Mouse (Mus musculus) bone marrow, adult 2 months (tissue): ENCODE data around the gene Bri3bp. TPM values are rescaled to one million over a fixed set of nuclear protein-coding genes. Genes with fewer than 3 reads are reported as not detected.

Experiments
- H3K27ac ChIP-seq: fragments of 200-500 bp; 2 replicates; pipeline ENCODE4 v1.5.1; 2012; ENCODE audit warnings: low read depth, mild to moderate bottlenecking, control low read depth, inconsistent platforms, low read length; ENCODE audit not compliant: control insufficient read depth, poor library complexity, insufficient read depth
- H3K4me1 ChIP-seq: fragments of 200-500 bp; 2 replicates; pipeline ENCODE4 v1.6.1; 2011; ENCODE audit warnings: low read length; ENCODE audit not compliant: control insufficient read depth, insufficient read depth
- H3K4me3 ChIP-seq: fragments of 200-500 bp; replicated peaks from 2 replicates; pipeline ENCODE3; 2011; ENCODE audit warnings: mild to moderate bottlenecking, low read depth, low read length, control low read depth; ENCODE audit not compliant: control insufficient read depth
- CTCF ChIP-seq: fragments of 200-500 bp; IDR thresholded peaks from 2 replicates; pipeline ENCODE4 v1.5.1; 2011; ENCODE audit warnings: low read length, control low read depth; ENCODE audit not compliant: control insufficient read depth, insufficient read depth
- POLR2A ChIP-seq: fragments of 200-500 bp; IDR thresholded peaks from 2 replicates; pipeline ENCODE4 v1.6.1; 2011; ENCODE audit warnings: low read depth, mild to moderate bottlenecking, control low read depth, low read length, borderline replicate concordance; ENCODE audit not compliant: control insufficient read depth
- WGBS: fragments of 180-500 bp; shearing (Covaris S2); methylation state at CpG from one replicate; pipeline ENCODE4 v1.1.7; 2018; 5-methylcytosine and 5-hydroxymethylcytosine counted together
- polyA plus RNA-seq: library from polyadenylated mRNA; stranded (reverse); fragments of >200 nt; gene quantifications from 2 replicates; pipeline ENCODE4 v1.2.4, GENCODE M21; 2011; ENCODE audit warnings: low replicate concordance; ENCODE audit not compliant: missing spikeins, insufficient read depth, insufficient read length

Gene Bri3bp
- polyA plus RNA-seq, 1 experiment, result 4.1 TPM

- H3K4me3 ChIP-seq, result no peak overlapping the region
- H3K27ac ChIP-seq, result no peak overlapping the region
- H3K4me1 ChIP-seq, result peaks cover 1% of the 10 kb centered on the region; the same call in 1 of the 2 replicates
- TF ChIP-seq CTCF, result no peak
- no peak for TF ChIP-seq POLR2A
- WGBS, result 60% methylated on average over 3 of the region's 3 CpGs
Observed at GRCm38 (mm10) chr5:125502186-125502585, 60.8 kb downstream of the Bri3bp start.

GRCm38 (mm10) chr5:125503628-125504027 lies 62.3 kb downstream of the Bri3bp start:
- Histone ChIP-seq H3K4me1 (peaks cover 1% of the 10 kb centered on the region; the same call in 1 of the 2 replicates), H3K4me3 (no peak overlapping the region), H3K27ac (peak overlapping the region; percentile 15; the same call in 1 of the 2 replicates)
- TF ChIP-seq POLR2A (no peak), CTCF (no peak)
- WGBS, result 15% methylated on average over 6 of the region's 6 CpGs

- no peak for TF ChIP-seq CTCF
- no peak for TF ChIP-seq POLR2A
- no peak overlapping the region for H3K4me3 ChIP-seq
- 85% methylated on average over 11 of the region's 11 CpGs for WGBS
- H3K4me1 ChIP-seq, result peaks cover 1% of the 10 kb centered on the region; the same call in 1 of the 2 replicates
- no peak overlapping the region for H3K27ac ChIP-seq
Observed at GRCm38 (mm10) chr5:125504692-125505091, 63.3 kb downstream of the Bri3bp start.

GRCm38 (mm10) chr5:125505968-125506367 lies 64.6 kb downstream of the Bri3bp start:
- H3K4me1 ChIP-seq, result peaks cover 1% of the 10 kb centered on the region; the same call in 1 of the 2 replicates
- no peak overlapping the region for H3K27ac ChIP-seq
- TF ChIP-seq CTCF, result no peak
- TF ChIP-seq POLR2A, result no peak
- 90% methylated on average over 15 of the region's 15 CpGs for WGBS
- no peak overlapping the region for H3K4me3 ChIP-seq

GRCm38 (mm10) chr5:125507582-125507981 lies 66.2 kb downstream of the Bri3bp start:
- peaks cover 1% of the 10 kb centered on the region; the same call in 1 of the 2 replicates for H3K4me1 ChIP-seq
- WGBS, result 94% methylated on average over 9 of the region's 9 CpGs
- H3K4me3 ChIP-seq, result no peak overlapping the region
- no peak overlapping the region for H3K27ac ChIP-seq
- TF ChIP-seq CTCF, result 0 out of 2 replicates have a peak, but pooled peaks have one; percentile 20
- TF ChIP-seq POLR2A, result no peak

GRCm38 (mm10) chr5:125508006-125508405 lies 66.6 kb downstream of the Bri3bp start:
- TF ChIP-seq CTCF (no peak), POLR2A (no peak)
- H3K4me3 ChIP-seq, result no peak overlapping the region
- WGBS, result 91% methylated on average over 10 of the region's 10 CpGs
- peaks cover 1% of the 10 kb centered on the region; the same call in 1 of the 2 replicates for H3K4me1 ChIP-seq
- H3K27ac ChIP-seq, result no peak overlapping the region

GRCm38 (mm10) chr5:125509541-125509940 lies 68.2 kb downstream of the Bri3bp start:
- Histone ChIP-seq H3K27ac (no peak overlapping the region), H3K4me1 (no peaks in the 10 kb centered on the region), H3K4me3 (no peak overlapping the region)
- WGBS, result 58% methylated on average over 5 of the region's 5 CpGs
- TF ChIP-seq CTCF (peak; percentile 94), POLR2A (no peak)

Other genes starting within 250 kb of the Bri3bp start
- gene Scarb1, start 100.5 kb upstream of the Bri3bp start, polyA plus RNA-seq, result 24.6 and 26.9 TPM in 2 replicates
- not detected in 2 replicates for gene Gm10382, start 52.2 kb upstream of the Bri3bp start, polyA plus RNA-seq
- 98.4 and 168 TPM in 2 replicates for gene Ubc, start 51.4 kb upstream of the Bri3bp start, polyA plus RNA-seq
- gene Dhx37, start 7.4 kb upstream of the Bri3bp start, polyA plus RNA-seq, result 12.3 and 36.6 TPM in 2 replicates
- gene Aacs, start 34.2 kb downstream of the Bri3bp start, polyA plus RNA-seq, result 4.3 and 18.4 TPM in 2 replicates
- gene Tmem132b, start 90.2 kb downstream of the Bri3bp start, polyA plus RNA-seq, result not detected in 2 replicates